Comparison of ENCODE assay signal across 7 mouse cellular contexts in the genomic region with DNA sequence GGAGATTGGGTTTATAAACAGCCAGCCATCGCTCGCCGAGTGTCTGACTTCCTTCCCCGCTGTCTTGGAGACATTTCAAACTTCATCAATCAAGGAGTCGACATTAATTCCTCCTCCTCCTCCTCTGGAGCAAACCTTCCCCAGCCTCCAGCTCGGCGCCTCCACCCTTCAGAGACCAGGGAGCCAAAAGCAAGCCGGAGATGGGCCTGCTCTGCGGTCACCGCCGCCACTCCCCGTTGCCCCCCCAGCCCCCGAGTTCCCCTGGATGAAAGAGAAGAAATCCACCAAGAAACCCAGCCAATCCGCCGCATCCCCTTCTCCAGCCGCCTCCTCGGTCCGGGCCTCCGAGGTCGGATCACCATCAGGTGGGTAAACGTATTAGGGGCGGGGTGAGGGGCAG. TPM values are rescaled to one million over a fixed set of nuclear protein-coding genes. Genes with fewer than 3 reads are reported as not detected.
DNase-seq lines count a peak whose midpoint lies in the region; ATAC-seq lines count a peak whose summit lies in the region.

No protein-coding gene starts in this region.

- H3K4me1 ChIP-seq in embryonic facial prominence, embryonic 10.5 days = peaks cover 19% of the 10 kb centered on the region
- H3K4me1 ChIP-seq in kidney, embryonic 15.5 days = peaks cover 63% of the 10 kb centered on the region

- no peaks in the 10 kb centered on the region for H3K9me3 ChIP-seq in embryonic facial prominence, embryonic 10.5 days
- H3K9me3 ChIP-seq in kidney, embryonic 15.5 days (replicated peaks) = no peaks in the 10 kb centered on the region

- WGBS in embryonic facial prominence, embryonic 10.5 days = under 1% methylated on average over 22 of the region's 22 CpGs
- WGBS in kidney, embryonic 15.5 days = 1% methylated on average over 21 of the region's 22 CpGs

- ATAC-seq in kidney, embryonic 15.5 days (replicated peaks; ENCODE audit: low FRiP score) = peak; percentile 31

- H3K9ac ChIP-seq in kidney, embryonic 15.5 days = peak overlapping the region; percentile 94

- peak overlapping the region; percentile 86 for H3K27ac ChIP-seq in embryonic facial prominence, embryonic 10.5 days (replicated peaks)
- peak overlapping the region; percentile 99 for H3K27ac ChIP-seq in kidney, embryonic 15.5 days

- H3K4me3 ChIP-seq in embryonic facial prominence, embryonic 10.5 days = peak overlapping the region; percentile 59
- H3K4me3 ChIP-seq in kidney, embryonic 15.5 days (replicated peaks) = peak overlapping the region; percentile 68

- peak; percentile 70 for DNase-seq in adrenal gland, adult 8-10 months
- DNase-seq in embryonic facial prominence, embryonic 10.5 days (ENCODE audit: low spot score) = peak; percentile 56
- DNase-seq in lung, postnatal 10 days = peak; percentile 88
- DNase-seq in gastrocnemius, postnatal 10 days = no peak
- DNase-seq in cerebellum, adult 11-12 months = no peak
- no peak for DNase-seq in left cerebral cortex, postnatal 14 days (ENCODE audit: low spot score in 2 of 2)

- peaks cover 100% of the 10 kb centered on the region for H3K27me3 ChIP-seq in embryonic facial prominence, embryonic 10.5 days (replicated peaks; ENCODE audit: low read depth, poor library complexity, severe bottlenecking)
- no peaks in the 10 kb centered on the region for H3K27me3 ChIP-seq in kidney, embryonic 15.5 days

- no peaks in the 10 kb centered on the region for H3K36me3 ChIP-seq in embryonic facial prominence, embryonic 10.5 days (replicated peaks)
- H3K36me3 ChIP-seq in kidney, embryonic 15.5 days = peaks cover under 1% of the 10 kb centered on the region; the same call in 1 of the 2 replicates

- intact Hi-C loops in left cerebral cortex, postnatal 14 days (cut with DNase I) = no loop called here

- peak overlapping the region; percentile 81 for H3K4me2 ChIP-seq in kidney, embryonic 15.5 days

RNA-seq across cellular contexts. Expression of a gene that starts 1.5 kb away (rescaled TPM):
- total RNA-seq in adrenal gland, adult 8-10 months (2022) = 10 to 100 TPM; 20.8 to 27.5 (median 23.7) TPM
- 5.8 and 17.0 TPM in 2 replicates for polyA plus RNA-seq in embryonic facial prominence, embryonic 10.5 days (2016; fragmentation: Nextera tagmentation; extraction: Ambion mirVana)
- 45.7 and 45.9 TPM in 2 replicates for polyA plus RNA-seq in kidney, embryonic 15.5 days (2015; fragmentation: Nextera tagmentation; extraction: Ambion mirVana)
- 1 to 10 TPM in 1 of 2 experiments, under 1 TPM in 1; 0.66 to 1.3 TPM for total RNA-seq in gastrocnemius, postnatal 10 days (2021)
- total RNA-seq in left cerebral cortex, postnatal 14 days (2021) = not detected

RNA-seq across cellular contexts. Expression of a gene that starts 13.7 kb away (rescaled TPM):
- not detected for total RNA-seq in adrenal gland, adult 8-10 months (2022)
- polyA plus RNA-seq in embryonic facial prominence, embryonic 10.5 days (2016; fragmentation: Nextera tagmentation; extraction: Ambion mirVana) = 1.2 and 7.1 TPM in 2 replicates
- polyA plus RNA-seq in kidney, embryonic 15.5 days (2015; fragmentation: Nextera tagmentation; extraction: Ambion mirVana) = 0.27 and 0.35 TPM in 2 replicates
- not detected for total RNA-seq in gastrocnemius, postnatal 10 days (2021)
- total RNA-seq in left cerebral cortex, postnatal 14 days (2021) = not detected

RNA-seq across cellular contexts. Expression of a gene that starts 28.7 kb away (rescaled TPM):
- 10 to 100 TPM; 19.4 to 61.4 (median 27.9) TPM for total RNA-seq in adrenal gland, adult 8-10 months (2022)
- polyA plus RNA-seq in embryonic facial prominence, embryonic 10.5 days (2016; fragmentation: Nextera tagmentation; extraction: Ambion mirVana) = 0.69 and 3.4 TPM in 2 replicates
- polyA plus RNA-seq in kidney, embryonic 15.5 days (2015; fragmentation: Nextera tagmentation; extraction: Ambion mirVana) = 4.4 and 4.5 TPM in 2 replicates
- total RNA-seq in gastrocnemius, postnatal 10 days (2021) = 1 to 10 TPM in 1 of 2 experiments, under 1 TPM in 1; 0.89 to 1.6 TPM
- not detected for total RNA-seq in left cerebral cortex, postnatal 14 days (2021)

RNA-seq across cellular contexts. Expression of a gene that starts 33.8 kb away (rescaled TPM):
- total RNA-seq in adrenal gland, adult 8-10 months (2022) = 10 to 100 TPM; 19.9 to 45.3 (median 27.0) TPM
- polyA plus RNA-seq in embryonic facial prominence, embryonic 10.5 days (2016; fragmentation: Nextera tagmentation; extraction: Ambion mirVana) = 0.09 and 0.23 TPM in 2 replicates
- polyA plus RNA-seq in kidney, embryonic 15.5 days (2015; fragmentation: Nextera tagmentation; extraction: Ambion mirVana) = 6.4 and 7.1 TPM in 2 replicates
- 1 to 10 TPM in 1 of 2 experiments, under 1 TPM in 1; 0.45 to 1.1 TPM for total RNA-seq in gastrocnemius, postnatal 10 days (2021)
- total RNA-seq in left cerebral cortex, postnatal 14 days (2021) = not detected

RNA-seq across cellular contexts. Expression of a gene that starts 48.7 kb away (rescaled TPM):
- 10 to 100 TPM; 25.2 to 38.3 (median 26.7) TPM for total RNA-seq in adrenal gland, adult 8-10 months (2022)
- polyA plus RNA-seq in embryonic facial prominence, embryonic 10.5 days (2016; fragmentation: Nextera tagmentation; extraction: Ambion mirVana) = 0.07 and 0.28 TPM in 2 replicates
- polyA plus RNA-seq in kidney, embryonic 15.5 days (2015; fragmentation: Nextera tagmentation; extraction: Ambion mirVana) = 18.8 and 20.2 TPM in 2 replicates
- total RNA-seq in gastrocnemius, postnatal 10 days (2021) = 1 to 10 TPM in 1 of 2 experiments, under 1 TPM in 1; 0.89 to 1.3 TPM
- total RNA-seq in left cerebral cortex, postnatal 14 days (2021) = not detected

Comparison
In these comparisons a context has a peak if more than half of its experiments do, and no peak if none do; other contexts are left out.
1. DNase-seq: peak in adrenal gland, adult 8-10 months (single experiment), embryonic facial prominence, embryonic 10.5 days (single experiment) and lung, postnatal 10 days (single experiment); none in gastrocnemius, postnatal 10 days (single experiment), cerebellum, adult 11-12 months (single experiment) and left cerebral cortex, postnatal 14 days (0 of 2).
2. RNA of a gene that starts 1.5 kb away (total RNA-seq): 20.8 to 27.5 TPM in adrenal gland, adult 8-10 months; 0.66 to 1.3 TPM in gastrocnemius, postnatal 10 days and not detected in left cerebral cortex, postnatal 14 days; every median in the first group is over 4 times any median in the second.
3. RNA of a gene that starts 28.7 kb away (total RNA-seq): 19.4 to 61.4 TPM in adrenal gland, adult 8-10 months; 0.89 to 1.6 TPM in gastrocnemius, postnatal 10 days and not detected in left cerebral cortex, postnatal 14 days; every median in the first group is over 4 times any median in the second.